Comparison of ENCODE assay signal across 22 mouse cellular contexts in genomic region chr12:69976688-69977087, GRCm38 (mm10). TPM values are rescaled to one million over a fixed set of nuclear protein-coding genes. Genes with fewer than 3 reads are reported as not detected.
DNase-seq lines count a peak whose midpoint lies in the region; ATAC-seq and TF ChIP-seq lines count a peak whose summit lies in the region.
"Had no signal": no experiment of that assay in that cellular context is flagged by ENCODE, and none has a peak within 500 bp of the region (broad histone marks: within the 10 kb centered on the region; RNA-seq: fewer than 3 reads in every experiment).

No protein-coding gene starts in this region.

- H3K9me3 ChIP-seq in megakaryocyte, embryonic 14.5 days: no peaks in the 10 kb centered on the region
- no peaks in the 10 kb centered on the region for H3K9me3 ChIP-seq in forebrain, embryonic 10.5 days
- H3K9me3 ChIP-seq: embryonic facial prominence, embryonic 15.5 days; heart, embryonic 15.5 days; hindbrain, embryonic 15.5 days; intestine, embryonic 15.5 days had no signal

- no peak overlapping the region for H3ac ChIP-seq in myocyte (ENCODE audit: control insufficient read depth, insufficient read length)

- peak overlapping the region; percentile 52 for H3K4me2 ChIP-seq in myocyte (ENCODE audit: low read depth)
- H3K4me2 ChIP-seq: embryonic facial prominence, embryonic 15.5 days; heart, embryonic 11.5 days; heart, embryonic 15.5 days; hindbrain, embryonic 15.5 days; intestine, embryonic 15.5 days had no signal

- TF ChIP-seq POLR2A in myocyte (IDR thresholded peaks at IDR 0.05; ENCODE audit: insufficient read length, low read depth): no peak

- peaks cover 81% of the 10 kb centered on the region for H3K36me3 ChIP-seq in megakaryocyte, embryonic 14.5 days (replicated peaks; ENCODE audit: low read length)
- H3K36me3 ChIP-seq in myocyte (ENCODE audit: control insufficient read depth, insufficient read depth): peaks cover 42% of the 10 kb centered on the region
- H3K36me3 ChIP-seq in forebrain, embryonic 10.5 days (replicated peaks): peaks cover 91% of the 10 kb centered on the region
- H3K36me3 ChIP-seq: intestine, embryonic 15.5 days had no signal

- H3K4me3 ChIP-seq in gastrocnemius, adult 2 months: peak overlapping the region; percentile 49
- peak overlapping the region; percentile 78 for H3K4me3 ChIP-seq in megakaryocyte, embryonic 14.5 days (replicated peaks)
- no peak overlapping the region for H3K4me3 ChIP-seq in myocyte
- H3K4me3 ChIP-seq in forebrain, embryonic 10.5 days: no peak overlapping the region
- H3K4me3 ChIP-seq: embryonic facial prominence, embryonic 15.5 days; erythroblast, embryonic 14.5 days; heart, embryonic 15.5 days; hindbrain, embryonic 15.5 days; intestine, embryonic 15.5 days had no signal

- TF ChIP-seq CTCF in gastrocnemius, adult 2 months (IDR thresholded peaks at IDR 0.05): no peak

- DNase-seq in gastrocnemius, adult 2 months: no peak
- no peak for DNase-seq in gastrocnemius, postnatal 10 days
- DNase-seq in forebrain, embryonic 10.5 days (ENCODE audit: extremely low spot score, low spot score): no peak
- no peak for DNase-seq in right cerebral cortex, adult 2 months (ENCODE audit: low spot score in 2 of 2)
- DNase-seq: adrenal gland, adult 8-10 months; adrenal gland, postnatal 36 days; cerebellum, adult 2 months; cerebellum, postnatal 10 days; embryo, embryonic 11 days; gastrocnemius, postnatal 36 days; heart, adult 11 months; heart, postnatal 36 days had no signal

- ATAC-seq in megakaryocyte, adult 5-6 weeks (ENCODE audit: poor library complexity, severe bottlenecking): no peak
- ATAC-seq: forebrain, embryonic 16.5 days; intestine, embryonic 15.5 days had no signal

- intact Hi-C loops in gastrocnemius, adult 2 months (cut with DNase I): no loop called here

- WGBS in forebrain, embryonic 10.5 days: 91% methylated on average over 6 of the region's 6 CpGs

- peak overlapping the region; percentile 85 for H3K27ac ChIP-seq in gastrocnemius, adult 2 months
- H3K27ac ChIP-seq in forebrain, embryonic 10.5 days: no peak overlapping the region
- H3K27ac ChIP-seq: embryonic facial prominence, embryonic 15.5 days; hindbrain, embryonic 15.5 days; intestine, embryonic 15.5 days had no signal

- H3K79me2 ChIP-seq in myocyte (ENCODE audit: control insufficient read depth, insufficient read depth): peaks cover 98% of the 10 kb centered on the region

- peaks cover 55% of the 10 kb centered on the region for H3K4me1 ChIP-seq in megakaryocyte, embryonic 14.5 days
- no peaks in the 10 kb centered on the region for H3K4me1 ChIP-seq in forebrain, embryonic 10.5 days
- H3K4me1 ChIP-seq: hindbrain, embryonic 15.5 days; intestine, embryonic 15.5 days had no signal

- H3K27me3 ChIP-seq in megakaryocyte, embryonic 14.5 days (replicated peaks): no peaks in the 10 kb centered on the region
- H3K27me3 ChIP-seq in myocyte (ENCODE audit: control insufficient read depth, insufficient read depth, insufficient read length): no peaks in the 10 kb centered on the region
- no peaks in the 10 kb centered on the region for H3K27me3 ChIP-seq in forebrain, embryonic 10.5 days (ENCODE audit: poor library complexity, severe bottlenecking)
- H3K27me3 ChIP-seq: embryonic facial prominence, embryonic 15.5 days; heart, embryonic 15.5 days; hindbrain, embryonic 15.5 days; intestine, embryonic 15.5 days had no signal

TF ChIP-seq in myocyte, 11 proteins besides CTCF, POLR2A, EP300 and RAD21:
- no peak for TF ChIP-seq MYOG (IDR thresholded peaks at IDR 0.05; ENCODE audit: control insufficient read depth in 1 of 3, insufficient read depth in 1 of 3, insufficient read length in 2 of 3, low read depth in 2 of 3)
- TF ChIP-seq TCF3 (IDR thresholded peaks at IDR 0.05; ENCODE audit: insufficient read length, low read depth): no peak
- no peak for TF ChIP-seq MAX (IDR thresholded peaks at IDR 0.05; ENCODE audit: low read depth)
- no peak for TF ChIP-seq POLR2AphosphoS2 (IDR thresholded peaks at IDR 0.05; ENCODE audit: insufficient read length, low read depth)
- TF ChIP-seq SRF (IDR thresholded peaks at IDR 0.05; ENCODE audit: control insufficient read depth, insufficient read length, low read depth): no peak
- no peak for TF ChIP-seq TCF12 (IDR thresholded peaks at IDR 0.05; ENCODE audit: insufficient read depth, poor library complexity, severe bottlenecking)
- no peak for TF ChIP-seq E2F4 (IDR thresholded peaks at IDR 0.05; ENCODE audit: insufficient read depth)
- no peak for TF ChIP-seq USF1 (IDR thresholded peaks at IDR 0.05; ENCODE audit: low read depth)
- TF ChIP-seq CEBPB (IDR thresholded peaks at IDR 0.05; ENCODE audit: insufficient read depth, poor library complexity, severe bottlenecking): no peak
- TF ChIP-seq REST (IDR thresholded peaks at IDR 0.05; ENCODE audit: insufficient read depth, insufficient read length): no peak
- TF ChIP-seq MYOD1 (IDR thresholded peaks at IDR 0.05; ENCODE audit: control insufficient read depth in 1 of 3, insufficient read length in 2 of 3, low read depth in 2 of 3): no peak

RNA-seq across cellular contexts. Expression of gene Sav1, which starts 10.1 kb away (rescaled TPM):
- 10 to 100 TPM; 42.9 to 53.6 TPM for total RNA-seq in gastrocnemius, adult 2 months (2021)
- total RNA-seq in gastrocnemius, postnatal 10 days (2021): 10 to 100 TPM; 36.0 to 48.8 TPM
- polyA plus RNA-seq in megakaryocyte, embryonic 14.5 days (2012; ENCODE audit: insufficient read depth, low replicate concordance): 8.6 and 9.6 TPM in 2 replicates
- total RNA-seq in megakaryocyte, adult 5-6 weeks (2015): 77.4 and 83.0 TPM in 2 replicates
- 39.0 and 43.9 TPM in 2 replicates for total RNA-seq in megakaryocyte, adult 5-6 weeks (2017)
- 23.2 TPM for polyA plus RNA-seq in myocyte (2012; fragmentation: generic; extraction: Trizol)
- polyA plus RNA-seq in forebrain, embryonic 10.5 days (2016; fragmentation: Nextera tagmentation; extraction: Ambion mirVana): 2.0 and 3.4 TPM in 2 replicates

Comparison
In these comparisons a context has a peak if more than half of its experiments do, and no peak if none do; other contexts are left out.
1. H3K4me3 ChIP-seq: peak in gastrocnemius, adult 2 months (single experiment) and megakaryocyte, embryonic 14.5 days (single experiment); none in myocyte (single experiment) and forebrain, embryonic 10.5 days (single experiment).